In genomic region chr7:78707122-78707521, GRCm38 (mm10) we compare ENCODE assay signal across 23 mouse cellular contexts. TPM values are rescaled to one million over a fixed set of nuclear protein-coding genes. Genes with fewer than 3 reads are reported as not detected.
"Had no signal": no experiment of that assay in that cellular context is flagged by ENCODE, and none has a peak within 500 bp of the region (broad histone marks: within the 10 kb centered on the region; RNA-seq: fewer than 3 reads in every experiment).

No protein-coding gene starts in this region.

- H3K27ac ChIP-seq: kidney, embryonic 15.5 days; left cerebral cortex, adult 2 months; liver, embryonic 15.5 days; lung, embryonic 15.5 days; midbrain, embryonic 12.5 days; midbrain, embryonic 15.5 days; neural tube, embryonic 12.5 days; neural tube, embryonic 15.5 days; stomach, postnatal 0 days had no signal

- ATAC-seq: midbrain, embryonic 15.5 days had no signal

- H3K4me2 ChIP-seq: kidney, embryonic 15.5 days; liver, embryonic 11.5 days; liver, embryonic 15.5 days; lung, embryonic 15.5 days; midbrain, embryonic 12.5 days; midbrain, embryonic 15.5 days; neural tube, embryonic 12.5 days; neural tube, embryonic 15.5 days had no signal

- H3K9me3 ChIP-seq: kidney, embryonic 15.5 days; liver, embryonic 15.5 days; lung, embryonic 15.5 days; midbrain, embryonic 12.5 days; midbrain, embryonic 15.5 days; neural tube, embryonic 12.5 days; neural tube, embryonic 15.5 days had no signal

- H3K27me3 ChIP-seq: kidney, embryonic 15.5 days; liver, embryonic 15.5 days; lung, embryonic 15.5 days; midbrain, embryonic 12.5 days; midbrain, embryonic 15.5 days; neural tube, embryonic 12.5 days; neural tube, embryonic 15.5 days had no signal

- H3K4me3 ChIP-seq: kidney, embryonic 15.5 days; left cerebral cortex, adult 2 months; liver, embryonic 15.5 days; lung, embryonic 15.5 days; midbrain, embryonic 12.5 days; midbrain, embryonic 15.5 days; neural tube, embryonic 12.5 days; neural tube, embryonic 15.5 days had no signal

- H3K9ac ChIP-seq: kidney, embryonic 15.5 days; liver, embryonic 15.5 days; lung, embryonic 15.5 days; midbrain, embryonic 12.5 days; midbrain, embryonic 15.5 days; neural tube, embryonic 12.5 days; neural tube, embryonic 15.5 days had no signal

- H3K4me1 ChIP-seq: kidney, embryonic 15.5 days; liver, embryonic 15.5 days; lung, embryonic 15.5 days; midbrain, embryonic 12.5 days; midbrain, embryonic 15.5 days; neural tube, embryonic 12.5 days; neural tube, embryonic 15.5 days had no signal

- H3K36me3 ChIP-seq: kidney, embryonic 15.5 days; liver, embryonic 15.5 days; lung, embryonic 15.5 days; midbrain, embryonic 12.5 days; midbrain, embryonic 15.5 days; neural tube, embryonic 12.5 days; neural tube, embryonic 15.5 days had no signal

- DNase-seq: kidney, postnatal 10 days; kidney, postnatal 36 days; layer of hippocampus, postnatal 36 days; lung, adult 18-20 months; lung, postnatal 14 days; lung, postnatal 4 days; right cerebral cortex, adult 18-20 months; right cerebral cortex, postnatal 14 days; right cerebral cortex, postnatal 4 days; thymus, adult 2 months; thymus, postnatal 14 days; thymus, postnatal 4 days had no signal

RNA-seq across cellular contexts. Expression of gene Ntrk3, which starts 30.7 kb away (rescaled TPM):
- total RNA-seq: megakaryocyte, adult 5-6 weeks had no signal
